Mouse (Mus musculus): ENCODE results near the gene Shd. TPM values are rescaled to one million over a fixed set of nuclear protein-coding genes. Genes with fewer than 3 reads are reported as not detected.

Shd gene
- total and polyA plus RNA-seq, 3 experiments: 0.31 to 0.89 TPM; not detected in 1

- H3K9ac ChIP-seq (ENCODE audit: control insufficient read depth, low read depth, low read length, poor library complexity, severe bottlenecking): no peak overlapping the region
- no peak overlapping the region for H3K4me3 ChIP-seq (ENCODE audit: control insufficient read depth in 1 of 2, insufficient read depth in 1 of 2, low read depth in 2 of 2, low read length in 2 of 2)
- H3K36me3 ChIP-seq (ENCODE audit: control insufficient read depth in 1 of 2, insufficient read depth in 2 of 2, low read length in 2 of 2): peaks cover 0 to 5% of the 10 kb centered on the region in 2 experiments; a peak in 2 of 4 replicates
- H3K79me2 ChIP-seq (ENCODE audit: control insufficient read depth, insufficient read depth, low read length, poor library complexity): no peaks in the 10 kb centered on the region; the same call in 1 of the 2 replicates
- H3K27me3 ChIP-seq (ENCODE audit: control insufficient read depth in 1 of 2, insufficient read depth in 2 of 2, low read length in 2 of 2): peaks cover 0 to 2% of the 10 kb centered on the region in 2 experiments
- H3K4me1 ChIP-seq (ENCODE audit: control insufficient read depth in 1 of 2, insufficient read depth in 2 of 2, low read length in 2 of 2): peaks cover 0 to 8% of the 10 kb centered on the region in 2 experiments; a peak in 2 of 4 replicates
- TF ChIP-seq ZKSCAN1 (IDR thresholded peaks at IDR 0.05; ENCODE audit: low read depth, low read length) (no peak), RCOR1 (IDR thresholded peaks at IDR 0.05; ENCODE audit: low read depth, low read length) (no peak)
- DNase-seq (ENCODE audit: low read depth, low spot score): no peak
- H3K9me3 ChIP-seq (replicated peaks; ENCODE audit: insufficient read depth, low read length): no peaks in the 10 kb centered on the region
- no peak overlapping the region for H3K27ac ChIP-seq (ENCODE audit: control insufficient read depth, low read depth, low read length)
These were observed 21.6 kb upstream of the Shd start for GRCm38 (mm10) chr17:55948647-55949046.

GRCm38 (mm10) chr17:55949400-55949799 is 20.9 kb upstream of the Shd start, which contains the start of gene Zfp119b:
Gene Zfp119b, minus strand, starts transcription at chr17:55949500.
- TF ChIP-seq JUND (IDR thresholded peaks at IDR 0.05; ENCODE audit: low read depth, low read length) (no peak), ZKSCAN1 (IDR thresholded peaks at IDR 0.05; ENCODE audit: low read depth, low read length) (no peak), SIN3A (IDR thresholded peaks at IDR 0.05; ENCODE audit: low read length) (no peak), ZC3H11A (IDR thresholded peaks at IDR 0.05; ENCODE audit: low read depth, low read length) (no peak), E2F4 (IDR thresholded peaks at IDR 0.05; ENCODE audit: borderline replicate concordance, low read depth, low read length) (no peak), NRF1 (IDR thresholded peaks at IDR 0.05; ENCODE audit: insufficient read depth, low read depth, low read length, poor library complexity, severe bottlenecking) (no peak), UBTF (IDR thresholded peaks at IDR 0.05; ENCODE audit: borderline replicate concordance, insufficient read depth, low read depth, low read length) (no peak), HCFC1 (IDR thresholded peaks at IDR 0.05; ENCODE audit: low read depth, low read length) (no peak), CHD2 (IDR thresholded peaks at IDR 0.05; ENCODE audit: low read length) (no peak), MXI1 (IDR thresholded peaks at IDR 0.05; ENCODE audit: low read depth, low read length) (no peak), RCOR1 (IDR thresholded peaks at IDR 0.05; ENCODE audit: low read depth, low read length) (no peak), SMC3 (IDR thresholded peaks at IDR 0.05; ENCODE audit: low read depth, low read length) (no peak)
- no peak for DNase-seq (ENCODE audit: low read depth, low spot score)
- Histone ChIP-seq H3K9me3 (replicated peaks; ENCODE audit: insufficient read depth, low read length) (no peaks in the 10 kb centered on the region), H3K27me3 (ENCODE audit: control insufficient read depth in 1 of 2, insufficient read depth in 2 of 2, low read length in 2 of 2) (peaks cover 0 to 2% of the 10 kb centered on the region in 2 experiments), H3K9ac (ENCODE audit: control insufficient read depth, low read depth, low read length, poor library complexity, severe bottlenecking) (no peak within 1 kb of the TSS), H3K36me3 (ENCODE audit: control insufficient read depth in 1 of 2, insufficient read depth in 2 of 2, low read length in 2 of 2) (peaks cover 0 to 5% of the 10 kb centered on the region in 2 experiments; a peak in 2 of 4 replicates), H3K27ac (ENCODE audit: control insufficient read depth, low read depth, low read length) (no peak within 1 kb of the TSS), H3K4me3 (ENCODE audit: control insufficient read depth in 1 of 2, insufficient read depth in 1 of 2, low read depth in 2 of 2, low read length in 2 of 2) (no peak within 1 kb of the TSS), H3K4me1 (ENCODE audit: control insufficient read depth in 1 of 2, insufficient read depth in 2 of 2, low read length in 2 of 2) (peaks cover 0 to 8% of the 10 kb centered on the region in 2 experiments; a peak in 2 of 4 replicates), H3K79me2 (ENCODE audit: control insufficient read depth, insufficient read depth, low read length, poor library complexity) (no peaks in the 10 kb centered on the region; the same call in 1 of the 2 replicates)

GRCm38 (mm10) chr17:55950601-55951000 is 19.7 kb upstream of the Shd start:
- DNase-seq (ENCODE audit: low read depth, low spot score): no peak
- no peak overlapping the region for H3K4me3 ChIP-seq (ENCODE audit: control insufficient read depth in 1 of 2, insufficient read depth in 1 of 2, low read depth in 2 of 2, low read length in 2 of 2)
- peaks cover 0 to 8% of the 10 kb centered on the region in 2 experiments; a peak in 1 of 4 replicates for H3K4me1 ChIP-seq (ENCODE audit: control insufficient read depth in 1 of 2, insufficient read depth in 2 of 2, low read length in 2 of 2)
- no peak for TF ChIP-seq MYB (IDR thresholded peaks at IDR 0.05; ENCODE audit: low read depth, low read length)
- no peak for TF ChIP-seq ZC3H11A (IDR thresholded peaks at IDR 0.05; ENCODE audit: low read depth, low read length)
- TF ChIP-seq POLR2AphosphoS5 (IDR thresholded peaks at IDR 0.05; ENCODE audit: borderline replicate concordance, low read depth, low read length): no peak
- no peak for TF ChIP-seq TCF12 (IDR thresholded peaks at IDR 0.05; ENCODE audit: low read depth, low read length)
- no peak for TF ChIP-seq USF2 (IDR thresholded peaks at IDR 0.05; ENCODE audit: borderline replicate concordance in 1 of 2, insufficient read depth in 1 of 2, low read depth in 1 of 2, low read length in 2 of 2)
- no peak for TF ChIP-seq CHD2 (IDR thresholded peaks at IDR 0.05; ENCODE audit: low read length)
- TF ChIP-seq E2F4 (IDR thresholded peaks at IDR 0.05; ENCODE audit: borderline replicate concordance, low read depth, low read length): no peak
- TF ChIP-seq SMC3 (IDR thresholded peaks at IDR 0.05; ENCODE audit: low read depth, low read length): no peak
- no peak for TF ChIP-seq GABPA (IDR thresholded peaks at IDR 0.05; ENCODE audit: low read depth, low read length)
- H3K79me2 ChIP-seq (ENCODE audit: control insufficient read depth, insufficient read depth, low read length, poor library complexity): no peaks in the 10 kb centered on the region
- H3K9me3 ChIP-seq (replicated peaks; ENCODE audit: insufficient read depth, low read length): no peaks in the 10 kb centered on the region
- peaks cover 0 to 2% of the 10 kb centered on the region in 2 experiments for H3K27me3 ChIP-seq (ENCODE audit: control insufficient read depth in 1 of 2, insufficient read depth in 2 of 2, low read length in 2 of 2)
- peaks cover 0 to 5% of the 10 kb centered on the region in 2 experiments; a peak in 2 of 4 replicates for H3K36me3 ChIP-seq (ENCODE audit: control insufficient read depth in 1 of 2, insufficient read depth in 2 of 2, low read length in 2 of 2)
- no peak overlapping the region for H3K27ac ChIP-seq (ENCODE audit: control insufficient read depth, low read depth, low read length)
- H3K9ac ChIP-seq (ENCODE audit: control insufficient read depth, low read depth, low read length, poor library complexity, severe bottlenecking): no peak overlapping the region
